Mouse (Mus musculus) colon, adult 2 months (tissue): Measurements from ENCODE around the gene Zfp207. TPM values are rescaled to one million over a fixed set of nuclear protein-coding genes. Genes with fewer than 3 reads are reported as not detected.

Source experiments
- polyA plus RNA-seq: library from polyadenylated mRNA; depleted of rRNA; stranded (reverse); fragments of >200 nt; gene quantifications from 2 replicates; pipeline ENCODE4 v1.2.3, GENCODE M21; 2012; rRNA removed

Gene Zfp207
- polyA plus RNA-seq: 58.5 and 58.9 TPM in 2 replicates

DNA sequence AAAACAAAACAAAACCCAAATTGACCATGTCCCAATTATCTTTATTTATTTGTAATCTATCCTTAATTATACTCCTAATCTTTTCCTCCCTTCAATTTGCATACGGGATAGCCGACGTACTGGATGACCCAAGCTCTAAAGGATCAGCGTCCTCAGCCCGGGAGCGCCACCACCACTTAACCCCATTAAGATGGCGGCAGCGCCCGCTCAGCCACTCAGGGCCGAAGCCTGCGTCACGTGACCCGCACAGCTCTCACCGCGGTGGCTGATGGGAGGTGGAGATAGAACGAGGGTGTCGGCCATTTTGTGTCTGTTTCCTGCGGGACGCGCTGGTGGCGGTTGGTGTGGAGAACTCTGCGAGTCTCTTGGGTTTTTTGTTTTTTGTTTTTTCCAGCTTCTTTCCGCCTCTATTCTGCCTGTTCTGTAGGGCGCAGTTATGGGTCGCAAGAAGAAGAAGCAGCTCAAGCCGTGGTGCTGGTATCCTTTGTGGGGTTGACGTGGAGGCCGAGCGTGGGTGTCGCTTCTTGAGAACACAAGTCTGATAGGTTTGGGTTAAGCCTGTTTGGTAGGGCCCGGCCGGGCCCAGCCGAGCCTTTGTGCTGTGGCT, at the start of gene Zfp207:
Gene Zfp207 (plus strand): TSS at position 261 of the 607 bp plus-strand sequence.

DNA sequence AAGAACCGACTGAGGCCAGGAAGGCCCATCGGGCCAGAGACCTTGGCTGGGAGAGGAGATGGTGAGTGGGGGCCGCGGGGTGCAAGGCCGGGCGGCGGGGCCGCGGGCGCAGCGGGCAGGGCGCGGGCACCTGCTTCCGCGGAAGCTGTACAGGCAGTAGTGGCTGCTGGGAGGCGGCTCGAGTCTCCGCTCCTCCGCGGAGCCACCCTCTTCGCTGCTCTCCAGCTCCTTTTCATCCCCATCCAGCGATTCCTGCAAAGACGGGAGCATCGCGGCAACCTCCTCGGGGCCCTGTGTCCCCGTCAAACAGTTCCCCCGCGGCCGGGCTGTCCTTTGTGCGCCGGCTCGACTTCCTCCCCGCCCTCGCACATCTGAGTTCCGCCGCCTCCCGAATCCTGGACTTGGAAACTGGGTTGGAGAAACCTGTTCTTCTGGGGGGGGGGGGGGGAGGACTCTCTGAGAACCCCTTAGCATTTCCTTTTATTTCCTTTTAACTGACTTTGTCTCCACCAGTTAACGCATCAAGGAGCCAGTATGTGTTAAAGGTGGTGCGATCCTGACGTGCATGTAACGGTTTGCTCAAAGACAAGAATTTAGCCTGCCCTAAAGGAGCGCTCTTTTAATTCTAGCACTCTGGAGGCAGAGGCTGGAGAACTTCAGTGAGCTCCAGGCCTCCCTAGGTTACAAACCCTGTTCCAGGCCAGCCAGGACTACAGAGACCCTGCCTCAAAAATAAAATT, 5.2 kb upstream of the Zfp207 start, which contains the start of gene 5730455P16Rik:
Gene 5730455P16Rik (minus strand): TSS at position 323 of the 740 bp plus-strand sequence.

DNA sequence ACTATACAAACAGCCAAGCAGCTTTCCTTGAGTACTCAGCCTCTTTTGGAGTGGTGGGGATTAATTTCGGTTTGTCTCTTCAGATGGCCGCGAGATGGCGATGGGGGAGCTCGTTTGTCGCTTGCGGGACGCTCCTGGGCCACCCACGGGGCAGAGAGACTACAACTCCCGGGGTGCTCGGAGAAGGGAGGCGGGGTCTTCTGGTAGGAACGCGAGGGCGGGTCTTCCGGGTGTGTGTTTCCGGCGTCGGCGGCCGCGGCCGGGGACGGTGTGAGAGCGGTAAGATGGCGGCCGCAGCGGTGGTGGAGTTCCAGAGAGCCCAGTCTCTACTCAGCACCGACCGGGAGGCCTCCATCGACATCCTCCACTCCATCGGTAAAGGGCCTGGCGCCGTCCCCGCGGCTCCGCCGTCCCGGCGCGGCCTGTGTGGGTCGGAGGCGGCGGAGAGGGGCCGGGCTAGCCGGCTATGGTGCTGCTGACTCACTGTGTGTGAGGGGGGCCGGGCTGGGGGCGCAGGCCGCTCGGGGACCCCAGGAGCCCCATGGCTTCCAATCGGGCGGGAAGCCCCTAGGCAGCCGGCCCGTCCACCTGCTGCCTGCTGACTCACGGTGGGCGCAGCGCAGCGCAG, 45.4 kb downstream of the Zfp207 start, which contains the start of gene Psmd11:
Gene Psmd11 (plus strand): TSS at position 235 of the 628 bp plus-strand sequence.

Other genes starting within 250 kb of the Zfp207 start
- 2.5 and 3.3 TPM in 2 replicates for gene Tefm, start 241.1 kb upstream of the Zfp207 start, polyA plus RNA-seq
- 6.4 and 8.2 TPM in 2 replicates for gene Adap2, start 229.2 kb upstream of the Zfp207 start, polyA plus RNA-seq
- 6.6 and 7.1 TPM in 2 replicates for gene Rnf135, start 199.4 kb upstream of the Zfp207 start, polyA plus RNA-seq
- gene Rhot1, start 174.3 kb upstream of the Zfp207 start, polyA plus RNA-seq: 4.0 and 5.0 TPM in 2 replicates
- gene Rhbdl3, start 82.4 kb upstream of the Zfp207 start, polyA plus RNA-seq: 5.1 and 5.9 TPM in 2 replicates
- 2.2 and 3.4 TPM in 2 replicates for gene 5730455P16Rik, start 5.2 kb upstream of the Zfp207 start, polyA plus RNA-seq
- gene Psmd11, start 45.3 kb downstream of the Zfp207 start, polyA plus RNA-seq: 26.5 and 29.8 TPM in 2 replicates
- gene Cdk5r1, start 93.7 kb downstream of the Zfp207 start, polyA plus RNA-seq: 0.66 and 0.98 TPM in 2 replicates